Mouse (Mus musculus): ENCODE measurements around the gene Gm11115.

Gene Gm11115

DNA sequence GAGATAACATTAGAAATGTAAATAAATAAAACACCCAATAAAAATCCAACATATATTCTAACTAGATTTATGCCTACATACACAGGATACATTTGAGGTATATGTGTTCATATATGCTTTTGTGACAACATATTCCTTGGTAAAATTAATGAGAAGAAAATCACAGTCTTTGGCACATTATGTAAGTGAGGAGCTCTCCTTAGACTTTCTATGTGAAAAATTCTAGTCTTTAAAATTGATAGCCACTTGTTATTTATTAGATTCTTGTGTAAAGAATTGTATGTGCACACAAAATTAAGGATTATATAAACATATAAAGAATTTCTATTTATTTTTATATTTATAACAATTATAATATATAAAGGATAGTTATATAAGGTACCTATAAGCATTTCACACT, at the start of gene Gm11115:
Gm11115 (minus strand) TSS at position 101 of the 400 bp plus-strand sequence.
- no peak for DNase-seq (ENCODE audit: low spot score)

DNA sequence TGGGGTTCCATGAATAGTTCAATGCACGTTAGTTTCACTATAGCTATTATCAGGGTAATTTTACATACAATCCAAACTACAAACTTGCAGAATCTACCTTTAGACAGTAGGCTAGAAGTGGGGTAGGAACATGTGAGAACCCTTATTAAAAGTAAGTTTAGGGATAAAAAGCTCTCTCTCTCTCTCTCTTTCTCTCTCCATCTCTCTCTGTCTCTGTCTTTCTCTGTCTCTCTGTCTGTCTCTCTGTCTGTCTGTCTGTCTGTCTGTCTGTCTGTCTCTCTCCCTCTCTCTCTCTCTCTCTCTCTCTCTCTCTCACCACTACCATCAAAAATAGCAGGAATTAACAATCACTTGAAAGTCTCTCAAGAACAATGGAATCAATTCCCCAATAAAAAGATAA, 42.5 kb downstream of the Gm11115 start, which contains the start of gene Gm11116:
Gm11116 (minus strand) TSS at position 101 of the 400 bp plus-strand sequence.
- DNase-seq (ENCODE audit: low spot score): no peak
